Comparison of ENCODE assay signal across 9 mouse cellular contexts in the genomic region with DNA sequence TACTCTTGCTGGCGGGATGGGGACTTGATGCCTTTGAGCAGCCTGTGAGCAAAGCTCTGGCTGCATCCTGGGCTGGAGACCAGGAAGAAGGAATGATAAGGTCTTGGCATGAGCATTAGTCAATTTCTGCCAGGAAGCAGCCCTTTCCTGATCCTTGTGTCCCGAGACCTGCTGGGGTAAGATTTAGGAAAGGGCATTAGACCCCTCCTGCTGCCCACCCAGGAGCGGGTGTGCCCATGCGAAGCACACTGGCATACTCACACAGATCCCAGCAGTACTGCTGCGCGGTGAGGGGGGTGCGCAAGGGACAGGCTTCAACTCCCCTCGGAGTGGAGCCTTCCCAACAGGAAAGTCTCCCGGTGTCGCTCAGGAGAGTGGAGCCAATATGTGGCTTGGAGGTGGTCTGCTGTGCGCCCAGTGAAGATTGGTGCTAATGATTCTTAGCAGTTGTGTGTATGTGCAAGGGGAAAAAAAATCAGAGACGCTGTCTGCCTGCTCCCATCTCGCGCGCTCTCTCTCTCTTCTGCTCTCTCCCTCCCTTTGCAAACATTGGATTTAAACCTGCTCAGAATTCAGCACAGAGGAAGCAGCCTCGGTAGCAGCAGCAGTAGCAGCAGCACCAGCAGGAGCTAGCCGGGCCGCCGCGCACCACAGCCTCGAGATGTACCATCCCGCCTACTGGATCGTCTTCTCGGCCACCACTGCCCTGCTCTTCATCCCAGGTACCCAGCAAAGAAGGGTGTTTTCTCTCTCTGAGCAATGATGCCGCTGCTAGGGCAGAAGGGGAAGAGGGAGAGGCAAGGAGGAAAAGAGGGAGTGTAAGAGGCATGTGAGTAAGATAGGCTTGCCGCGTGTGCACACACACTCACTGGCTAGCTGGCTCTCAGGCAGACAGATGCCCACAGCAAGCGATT. TPM values are rescaled to one million over a fixed set of nuclear protein-coding genes. Genes with fewer than 3 reads are reported as not detected.
A peak's percentile ranks its signal among the peaks of the same experiment; 100 is the strongest.
DNase-seq lines count a peak whose midpoint lies in the region; ATAC-seq lines count a peak whose summit lies in the region.
"Had no signal": no experiment of that assay in that cellular context is flagged by ENCODE, and none has a peak within 500 bp of the region (broad histone marks: within the 10 kb centered on the region; RNA-seq: fewer than 3 reads in every experiment).

Gene Opcml (plus strand): TSS at position 51 of the 914 bp plus-strand sequence.

- no peak within 1 kb of the TSS for H3K9ac ChIP-seq in heart, embryonic 16.5 days (ENCODE audit: low read length)

- H3K4me3 ChIP-seq in heart, embryonic 16.5 days (ENCODE audit: low read length) = peak within 1 kb of the TSS; percentile 33

- peaks cover 28% of the 10 kb centered on the region for H3K27me3 ChIP-seq in heart, embryonic 16.5 days (ENCODE audit: control insufficient read depth, insufficient read depth, low read length)

- WGBS in heart, embryonic 16.5 days = 2% methylated on average over 28 of the region's 28 CpGs

- intact Hi-C loops in heart, postnatal 36 days (cut with DNase I) = no loop called here
- intact Hi-C loops in left cerebral cortex, postnatal 4 days (cut with DNase I) = loop anchor here (5.0 to 10.0 kb wide), 2 partner anchors 369 to 454 kb away; no protein-coding TSS in a partner anchor

- peak within 1 kb of the TSS; percentile 51 for H3K4me2 ChIP-seq in heart, embryonic 16.5 days (ENCODE audit: low read depth, low read length)

- H3K36me3 ChIP-seq in heart, embryonic 16.5 days (ENCODE audit: control insufficient read depth, insufficient read depth) = no peaks in the 10 kb centered on the region

- H3K27ac ChIP-seq in heart, embryonic 16.5 days (ENCODE audit: low read length) = no peak within 1 kb of the TSS

- no peak for DNase-seq in heart, postnatal 36 days
- peak; percentile 69 to 70 for DNase-seq in cerebellum, postnatal 14 days
- DNase-seq in frontal cortex, postnatal 25 days (ENCODE audit: low spot score in 2 of 2) = peak; percentile 37 to 53
- peak; percentile 53 for DNase-seq in left cerebral cortex, postnatal 4 days
- peak; percentile 47 for DNase-seq in retina, postnatal 1 day
- no peak for DNase-seq in urinary bladder, postnatal 25 days (ENCODE audit: low spot score)

- no peaks in the 10 kb centered on the region for H3K4me1 ChIP-seq in heart, embryonic 16.5 days (ENCODE audit: control insufficient read depth, insufficient read depth, low read length)

- ATAC-seq in heart, embryonic 16.5 days (replicated peaks; ENCODE audit: extremely low read depth, insufficient read depth, low FRiP score) = no peak
- ATAC-seq in monocyte, adult 5-6 weeks (replicated peaks; ENCODE audit: insufficient number of reproducible peaks, low FRiP score, low TSS enrichment, poor library complexity, severe bottlenecking) = no peak

- H3K9me3 ChIP-seq in heart, embryonic 16.5 days (replicated peaks; ENCODE audit: control insufficient read depth, low read length) = no peaks in the 10 kb centered on the region

RNA-seq across cellular contexts. Expression of gene Opcml, which starts in this region (rescaled TPM):
- polyA plus RNA-seq in heart, embryonic 16.5 days (2015; fragmentation: Nextera tagmentation; extraction: Ambion mirVana) = 3.8 and 6.1 TPM in 2 replicates
- total RNA-seq in heart, postnatal 36 days (2021) = 1 to 10 TPM in 1 of 2 experiments, under 1 TPM in 1; 0.86 to 1.2 TPM
- total RNA-seq in left cerebral cortex, postnatal 4 days (2021) = 100 to 1,000 TPM; 280 to 284 TPM
- total RNA-seq in monocyte, adult 5-6 weeks (2017) = not detected in 3 replicates
- total RNA-seq: MEL had no signal

Comparison
In these comparisons a context has a peak if more than half of its experiments do, and no peak if none do; other contexts are left out.
1. RNA of gene Opcml (total RNA-seq): 280 to 284 TPM in left cerebral cortex, postnatal 4 days; 0.86 to 1.2 TPM in heart, postnatal 36 days and not detected in monocyte, adult 5-6 weeks; every median in the first group is over 100 times any median in the second.
2. DNase-seq: peak in cerebellum, postnatal 14 days (2 of 2), frontal cortex, postnatal 25 days (2 of 2), left cerebral cortex, postnatal 4 days (single experiment) and retina, postnatal 1 day (single experiment); none in heart, postnatal 36 days (0 of 2) and urinary bladder, postnatal 25 days (single experiment).